Mouse (Mus musculus) CD4-positive, CD25-positive, alpha-beta regulatory T cell, adult 4 months (primary cell): ENCODE measurements around the gene Gnb5. TPM values are rescaled to one million over a fixed set of nuclear protein-coding genes. Genes with fewer than 3 reads are reported as not detected.
"Not testable (repeated sequence)": the region's sequence is repeated elsewhere in the genome, so short reads cannot be mapped to it uniquely, and the experiment has no call there.

Experiments
- ATAC-seq: one replicate; pipeline ENCODE4 v1.8.0; 2017
- polyA plus RNA-seq, 2 experiments: library from polyadenylated mRNA; unstranded; fragments of 100-300 nt; shearing (Covaris generic); gene quantifications; one replicate each; pipeline ENCODE4 v1.2.1; 2017

The Gnb5 gene
- polyA plus RNA-seq, 2 experiments from 2014 or later: 9.0 to 11.3 TPM

DNA sequence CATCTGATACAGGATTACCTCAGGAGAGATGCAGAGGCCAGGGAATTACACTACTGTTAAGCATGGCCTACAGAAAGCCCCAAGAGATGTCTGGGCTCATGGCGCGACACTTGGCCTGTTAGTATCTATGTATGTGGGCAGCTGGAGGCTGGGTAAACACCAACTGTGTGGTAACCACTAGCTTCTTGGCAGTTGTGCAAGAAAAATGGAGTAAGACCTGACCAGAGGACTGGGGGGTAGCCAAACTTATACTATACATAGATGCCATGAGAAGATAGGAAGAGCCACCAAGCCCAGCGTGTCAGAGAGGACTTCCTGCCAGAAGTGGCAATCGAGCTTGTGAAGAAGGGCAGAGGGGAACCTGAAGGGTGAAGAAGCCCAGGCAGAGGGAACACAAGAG lies 56.1 kb downstream of the Gnb5 start:
- ATAC-seq: no peak

GRCm38 (mm10) chr9:75363001-75363400 lies 56.9 kb downstream of the Gnb5 start:
- ATAC-seq: no peak

- not testable (repeated sequence) for ATAC-seq
Measured at GRCm38 (mm10) chr9:75363702-75364101, 57.6 kb downstream of the Gnb5 start.

DNA sequence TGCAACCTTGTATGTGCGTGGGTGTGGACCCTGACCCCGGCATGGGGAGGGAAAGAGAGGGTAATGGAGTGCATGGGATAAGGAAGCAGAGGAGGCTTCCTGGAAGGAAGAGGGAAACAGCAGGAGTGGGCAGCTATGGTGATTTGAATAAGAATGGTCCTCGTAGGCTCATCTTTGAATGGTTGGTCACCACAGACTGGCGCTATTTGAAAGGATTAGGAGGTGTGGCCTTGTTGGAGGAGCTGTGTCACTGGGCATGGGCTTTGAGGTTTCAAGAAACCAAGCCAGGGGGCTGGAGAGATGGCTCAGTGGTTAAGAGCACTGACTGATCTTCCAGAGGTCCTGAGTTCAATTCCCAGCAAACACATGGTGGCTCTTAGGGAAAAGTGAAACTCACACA lies 59.1 kb downstream of the Gnb5 start:
- ATAC-seq: no peak

DNA sequence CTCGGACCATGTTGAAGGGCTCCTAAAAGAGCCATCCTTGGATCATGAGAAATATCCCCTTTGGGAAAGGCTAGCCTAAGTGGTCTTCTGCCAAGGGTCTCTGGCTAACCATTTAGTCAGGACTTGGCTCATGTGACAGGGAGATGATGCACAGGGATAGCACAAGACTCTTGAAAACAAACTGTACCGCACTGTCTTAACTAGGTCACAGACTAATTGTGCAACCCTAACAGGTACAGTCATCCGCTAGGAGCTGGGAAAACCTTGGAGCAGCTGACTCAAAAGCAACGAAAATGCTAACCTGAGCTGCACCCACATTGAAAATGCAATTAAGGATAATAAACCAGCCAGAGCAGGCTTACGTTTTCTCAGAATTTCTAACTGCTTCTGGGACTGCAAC lies 60.1 kb downstream of the Gnb5 start:
- no peak for ATAC-seq

DNA sequence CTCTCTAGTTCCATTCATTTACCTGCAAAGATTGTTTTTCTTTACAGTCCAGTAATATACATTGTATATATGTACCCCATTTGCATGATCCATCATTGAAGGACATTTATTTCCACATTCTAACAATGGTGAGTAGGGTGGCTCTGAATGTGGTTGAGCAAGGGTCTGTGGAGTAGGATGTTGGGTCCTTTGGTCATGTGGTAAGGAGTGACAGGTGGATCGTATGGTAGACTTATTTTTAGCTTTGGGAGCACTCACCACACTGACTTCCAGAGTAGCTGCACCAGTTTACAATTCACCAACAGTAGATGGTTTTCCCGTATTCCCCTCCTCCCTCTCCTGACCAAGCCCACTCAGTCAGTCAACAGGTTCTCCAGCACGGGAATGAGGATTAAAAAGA lies 62.7 kb downstream of the Gnb5 start:
- no peak for ATAC-seq

GRCm38 (mm10) chr9:75375606-75376005 lies 69.5 kb downstream of the Gnb5 start:
- no peak for ATAC-seq

GRCm38 (mm10) chr9:75376428-75376827 lies 70.3 kb downstream of the Gnb5 start:
- ATAC-seq: no peak

DNA sequence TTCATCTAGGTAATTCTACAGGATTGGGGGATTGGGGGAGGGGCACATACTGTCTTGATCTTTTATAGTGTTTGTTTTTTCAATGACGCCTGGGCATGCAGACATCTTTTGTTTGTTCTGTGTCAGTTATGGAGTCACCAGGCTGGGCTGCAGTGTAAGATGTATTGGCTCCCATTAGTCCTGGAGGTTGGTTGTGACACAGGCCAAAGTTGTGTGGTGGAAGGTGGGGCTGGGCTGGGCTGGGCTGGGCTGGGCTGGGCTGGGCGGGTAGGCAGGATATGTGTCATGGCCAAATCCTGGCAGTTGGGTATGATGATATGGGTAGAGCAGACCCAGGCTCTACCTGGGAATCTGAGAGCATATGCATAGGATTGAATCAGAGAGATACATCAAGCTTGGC lies 72.7 kb downstream of the Gnb5 start:
- ATAC-seq: no peak

DNA sequence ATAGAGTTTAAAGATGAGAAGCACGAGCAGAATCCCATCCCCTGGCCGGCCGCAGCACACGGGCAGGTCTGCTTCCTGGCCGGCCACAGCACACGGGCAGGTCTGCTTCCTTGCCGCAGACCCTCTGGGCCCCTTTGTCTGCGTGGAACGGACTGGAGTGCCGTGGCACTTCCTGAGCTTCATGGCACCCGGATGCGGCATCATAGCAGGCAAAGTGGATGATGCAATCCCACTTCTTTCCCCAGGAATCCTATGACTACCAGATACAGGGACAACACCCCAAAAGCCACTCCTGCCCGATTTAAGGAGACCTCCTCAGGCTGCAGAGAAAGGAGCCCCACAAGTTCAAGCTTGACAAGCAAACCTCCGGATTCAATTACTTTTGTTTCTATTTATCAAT lies 76.7 kb downstream of the Gnb5 start:
- no peak for ATAC-seq

- ATAC-seq: no peak
Measured at GRCm38 (mm10) chr9:75383785-75384184, 77.7 kb downstream of the Gnb5 start.

- no peak for ATAC-seq
Measured at GRCm38 (mm10) chr9:75384337-75384962, 78.4 kb downstream of the Gnb5 start.

DNA sequence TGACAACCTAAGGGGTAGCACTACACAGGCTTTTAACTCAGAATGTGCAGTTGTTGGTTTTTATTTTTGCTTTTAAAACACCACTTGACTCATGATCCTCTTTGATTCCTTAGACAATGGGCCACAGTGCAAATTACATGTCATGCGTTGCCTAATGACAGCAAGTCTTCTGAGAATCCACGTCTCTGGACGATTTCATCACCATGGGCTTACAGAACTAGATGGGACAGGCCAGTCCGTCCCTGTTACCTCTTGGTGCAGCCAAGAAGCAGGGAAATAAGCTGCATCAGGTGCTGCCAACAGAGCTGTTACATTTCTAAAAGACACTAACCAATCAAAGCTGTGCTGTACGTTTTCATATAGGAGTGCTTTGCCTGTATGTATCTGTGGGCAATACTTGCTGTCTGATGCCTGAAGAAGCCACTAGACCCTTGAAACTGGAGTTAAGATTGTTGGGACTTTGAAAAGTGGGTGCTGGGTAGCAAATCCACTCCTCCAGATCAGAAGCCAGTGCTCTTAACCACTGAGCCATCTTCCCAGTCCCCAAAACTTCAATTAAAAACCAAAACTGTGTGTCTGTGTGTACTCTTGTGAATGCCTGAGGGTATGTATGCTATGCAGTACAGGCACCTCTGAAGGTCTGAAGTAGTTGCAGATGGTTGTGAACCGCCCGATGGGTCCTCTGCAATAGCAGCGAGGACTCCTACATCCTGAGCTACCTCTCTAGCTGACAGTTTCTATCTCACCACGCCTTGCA lies 79.3 kb downstream of the Gnb5 start:
- ATAC-seq: no peak

DNA sequence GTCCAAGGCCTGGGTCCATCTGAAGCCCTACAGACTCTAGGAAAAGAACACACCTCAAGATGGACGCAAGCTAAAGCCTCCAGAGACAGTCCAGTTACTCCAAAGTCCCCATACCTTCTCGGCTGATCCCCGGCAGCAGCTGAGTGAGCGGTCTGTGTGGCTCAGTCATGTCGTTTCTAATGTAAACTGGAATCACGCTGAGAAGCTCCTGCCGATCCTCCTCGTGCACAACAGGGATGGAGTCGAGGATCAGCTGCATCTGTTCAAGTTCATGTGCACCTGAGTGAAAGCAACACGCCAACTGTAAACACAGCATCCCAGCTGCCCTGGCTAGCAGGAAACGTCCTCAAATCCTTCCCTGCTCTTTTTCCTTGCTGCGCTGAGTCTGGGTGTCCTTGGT lies 87.2 kb downstream of the Gnb5 start:
- ATAC-seq: no peak

Other genes with a start within 250 kb of the Gnb5 start
- 1 to 10 TPM; 6.0 to 8.2 TPM for gene Myo5a, start 235.3 kb upstream of the Gnb5 start, polyA plus RNA-seq
- gene Myo5c, start 74.3 kb upstream of the Gnb5 start, polyA plus RNA-seq: 1 to 10 TPM in 1 of 2 experiments, not detected in 1; 1.1 TPM
- under 1 TPM in 1 of 2 experiments, not detected in 1; 0.27 TPM for gene Bcl2l10, start 41.5 kb downstream of the Gnb5 start, polyA plus RNA-seq
- 10 to 100 TPM; 31.1 to 45.6 TPM for gene Mapk6, start 103.7 kb downstream of the Gnb5 start, polyA plus RNA-seq
- 10 to 100 TPM; 31.7 to 40.8 TPM for gene Leo1, start 135.2 kb downstream of the Gnb5 start, polyA plus RNA-seq